Mouse (Mus musculus) T-helper 1 cell (primary cell): Measurements from ENCODE around the gene Atp5f1.

Experiments used
- in situ Hi-C: fragments of 300-600 bp; cut with MboI, MseI; formaldehyde crosslinking; loops from one replicate; pipeline ENCODE4 v1.15.1; 2025; ENCODE audit warnings: high pct_unique_total_duplicates

The Atp5f1 gene

DNA sequence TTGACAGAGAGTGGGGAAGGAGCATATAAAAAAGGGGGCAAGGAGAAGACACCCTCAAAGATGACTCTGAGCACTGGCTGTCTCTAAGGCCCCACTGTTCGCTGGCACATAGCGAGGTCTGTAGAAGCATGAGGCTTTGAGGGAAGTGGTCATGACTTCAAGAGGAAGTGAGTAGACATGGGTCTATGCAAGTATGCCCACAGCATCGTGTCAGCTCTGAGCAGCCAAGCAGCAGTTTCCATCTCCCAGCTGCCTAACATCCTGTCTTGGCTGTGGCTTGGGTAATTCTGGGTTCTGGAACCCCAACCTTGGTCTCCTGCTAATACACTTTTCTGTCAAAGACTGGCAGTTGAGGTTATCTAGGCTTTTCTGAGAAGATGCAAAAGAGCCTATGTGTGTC, 59.2 kb downstream of the Atp5f1 start:
- in situ Hi-C loops: no loop called here

DNA sequence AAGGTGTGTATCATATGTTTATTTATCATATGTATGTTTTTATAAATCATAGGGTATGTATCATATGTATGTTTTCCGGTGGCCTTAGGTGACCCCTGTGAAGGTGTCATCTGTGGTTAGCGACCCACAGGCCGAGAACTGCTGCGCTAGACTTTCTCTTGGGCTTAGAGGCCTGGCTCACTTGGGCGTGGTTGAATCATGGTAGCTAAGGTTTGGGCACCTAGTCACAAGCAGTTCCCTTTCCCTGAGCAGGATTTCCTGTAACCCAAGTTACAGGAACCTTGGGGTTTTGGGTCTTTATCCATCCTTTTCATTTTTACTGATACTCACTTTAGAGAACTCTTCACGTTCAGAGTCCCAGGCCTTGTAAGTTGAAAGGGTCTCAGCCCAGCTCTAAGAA, 59.6 kb downstream of the Atp5f1 start:
- in situ Hi-C loops: no loop called here

DNA sequence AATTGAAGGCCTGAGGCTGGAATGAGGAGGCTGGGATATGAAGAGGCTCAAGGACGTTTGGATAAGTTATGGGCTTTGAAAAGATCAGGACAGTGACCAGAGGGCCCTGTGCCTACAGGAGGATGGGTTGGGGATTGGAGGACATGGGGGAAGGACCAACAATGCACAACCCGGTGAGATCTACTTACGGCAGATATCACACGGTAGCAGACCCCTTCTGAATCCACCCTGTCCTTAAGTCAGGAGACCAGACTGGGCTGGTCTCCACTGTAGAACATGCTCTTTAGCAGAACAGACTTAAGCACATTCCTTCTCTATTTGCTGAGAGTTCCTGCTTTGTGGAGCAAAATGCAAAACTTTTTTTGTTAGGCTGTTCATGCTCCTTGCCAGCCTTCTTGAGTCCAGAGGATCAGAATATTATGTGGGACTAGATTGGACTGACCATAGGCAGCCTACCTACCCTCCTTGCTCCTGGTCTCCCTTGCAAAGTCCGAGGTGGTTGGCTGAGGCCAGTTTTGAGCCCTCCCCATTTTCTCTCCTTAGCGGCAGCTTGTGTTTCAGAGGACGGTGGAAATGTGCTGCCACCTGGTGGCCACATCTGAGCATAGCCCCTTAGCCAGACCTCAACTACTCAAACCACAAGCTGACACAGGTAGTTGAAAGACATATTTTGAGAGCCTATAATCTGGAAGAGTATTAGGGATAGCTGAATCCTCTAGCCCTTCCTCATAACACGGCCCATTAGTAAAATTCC, 60.3 kb downstream of the Atp5f1 start:
- in situ Hi-C loops: loop anchor here (5.0 to 25.0 kb wide), 4 partner anchors 95 to 762 kb away; partner anchors contain the start of gene Rap1a

DNA sequence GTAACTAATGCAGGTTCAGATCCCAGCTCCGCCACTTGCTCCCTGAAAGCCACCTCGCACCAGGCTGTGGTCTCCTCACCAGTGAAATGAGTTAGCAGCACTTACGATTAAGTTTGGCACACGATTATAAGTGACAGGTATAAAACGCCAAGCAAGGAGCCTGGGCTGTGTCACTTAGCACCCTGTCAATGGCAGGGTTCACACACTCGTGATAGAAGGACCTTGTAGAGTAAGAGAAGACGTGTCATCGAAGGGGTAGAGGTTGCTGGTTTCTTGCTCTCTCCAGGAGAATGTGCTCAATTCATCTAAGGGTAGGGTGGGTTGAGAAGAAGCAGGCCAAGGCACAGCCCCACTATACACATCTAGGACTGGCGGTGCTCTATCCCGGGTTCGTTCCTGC, 61.0 kb downstream of the Atp5f1 start:
- in situ Hi-C loops: loop anchor here (5.0 to 25.0 kb wide), 4 partner anchors 94 to 762 kb away; partner anchors contain the start of gene Rap1a

DNA sequence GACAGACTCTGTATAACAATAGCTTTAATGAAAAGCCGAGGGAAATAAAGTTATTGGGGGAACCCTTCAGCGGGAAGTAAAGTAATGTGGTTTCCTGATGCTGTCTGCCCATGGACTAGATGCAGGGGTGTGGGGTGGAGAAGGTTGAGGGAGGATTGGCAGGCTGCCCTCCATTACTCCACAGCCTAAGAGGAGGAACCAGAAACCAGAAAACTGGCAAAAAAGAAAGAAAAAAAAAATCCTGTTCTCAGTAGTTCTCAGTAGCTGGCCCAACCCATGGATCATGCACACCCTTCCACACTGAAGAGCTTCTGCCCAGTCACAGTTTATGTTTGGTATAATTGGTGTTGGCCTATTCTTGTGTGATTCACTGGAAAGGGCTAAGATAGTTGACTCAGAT, 61.6 kb downstream of the Atp5f1 start:
- in situ Hi-C loops: loop anchor here (5.0 to 25.0 kb wide), 4 partner anchors 94 to 761 kb away; partner anchors contain the start of gene Rap1a

DNA sequence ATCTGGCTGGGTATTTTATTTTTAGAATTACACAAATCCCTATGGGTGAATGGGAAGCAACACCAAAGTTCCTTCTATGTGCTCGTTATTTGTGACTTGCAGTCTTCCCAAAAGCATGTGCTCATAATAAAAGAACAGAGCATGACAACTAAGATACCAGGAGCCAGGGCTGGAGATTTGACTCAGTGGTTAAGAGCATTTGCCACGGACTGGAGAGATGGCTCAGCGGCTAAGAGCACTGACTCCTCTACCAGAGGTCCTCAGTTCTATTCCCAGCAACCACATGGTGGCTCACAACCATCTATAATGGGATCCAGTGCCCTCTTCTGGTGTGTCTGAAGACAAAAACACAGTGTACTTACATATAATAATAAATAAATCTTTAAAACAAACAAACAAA, 63.1 kb downstream of the Atp5f1 start:
- in situ Hi-C loops: loop anchor here (5.0 to 25.0 kb wide), 4 partner anchors 92 to 760 kb away; partner anchors contain the start of gene Rap1a

DNA sequence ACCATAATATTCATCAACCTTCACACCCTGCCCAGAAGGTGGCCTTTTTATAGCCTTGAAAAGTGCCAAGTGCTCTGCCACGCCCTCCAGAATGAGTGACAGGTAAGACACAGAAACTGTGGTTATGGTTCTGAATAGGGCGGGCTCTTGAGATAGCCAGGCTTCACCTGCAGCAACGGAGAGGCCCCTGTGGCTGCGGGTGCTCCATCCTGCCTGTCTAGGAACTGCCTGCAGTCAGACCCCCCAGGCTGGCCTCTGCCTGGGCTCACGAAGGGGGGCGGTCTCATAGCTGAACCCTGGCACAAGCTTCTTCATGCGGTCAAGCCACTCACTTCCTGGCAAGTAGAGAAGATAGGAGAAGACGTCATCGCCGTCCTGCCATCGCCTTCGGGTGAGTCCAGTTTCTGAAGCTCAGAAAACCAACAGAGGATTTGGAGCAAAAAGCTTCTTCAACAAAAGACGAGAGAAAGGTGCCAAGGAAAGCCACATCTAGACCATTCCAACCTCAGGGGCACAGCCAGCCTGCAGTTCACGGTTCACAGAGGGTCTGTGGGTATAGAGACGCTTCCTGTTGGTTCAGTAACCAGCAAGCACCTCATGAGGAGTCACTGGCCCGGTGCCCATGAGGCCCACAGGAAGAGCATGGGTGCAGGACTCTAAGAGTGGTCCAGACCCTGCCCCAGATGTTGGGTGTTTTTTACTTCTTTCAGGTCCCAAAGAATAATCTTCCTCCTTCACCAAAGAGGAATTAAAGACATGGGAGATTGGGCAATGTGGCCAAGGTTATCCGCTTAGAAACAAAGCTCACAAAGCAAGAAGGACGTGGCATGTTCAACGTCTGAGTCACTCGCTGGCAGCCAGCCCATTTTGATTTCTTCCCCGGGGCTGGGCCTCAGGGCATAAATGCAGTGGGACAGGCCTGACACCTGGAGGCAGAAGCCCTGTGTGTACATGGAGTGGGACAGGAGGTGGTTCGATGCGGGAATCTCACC, 65.0 kb downstream of the Atp5f1 start:
- in situ Hi-C loops: loop anchor here (5.0 to 25.0 kb wide), 4 partner anchors 90 to 758 kb away; partner anchors contain the start of gene Rap1a

DNA sequence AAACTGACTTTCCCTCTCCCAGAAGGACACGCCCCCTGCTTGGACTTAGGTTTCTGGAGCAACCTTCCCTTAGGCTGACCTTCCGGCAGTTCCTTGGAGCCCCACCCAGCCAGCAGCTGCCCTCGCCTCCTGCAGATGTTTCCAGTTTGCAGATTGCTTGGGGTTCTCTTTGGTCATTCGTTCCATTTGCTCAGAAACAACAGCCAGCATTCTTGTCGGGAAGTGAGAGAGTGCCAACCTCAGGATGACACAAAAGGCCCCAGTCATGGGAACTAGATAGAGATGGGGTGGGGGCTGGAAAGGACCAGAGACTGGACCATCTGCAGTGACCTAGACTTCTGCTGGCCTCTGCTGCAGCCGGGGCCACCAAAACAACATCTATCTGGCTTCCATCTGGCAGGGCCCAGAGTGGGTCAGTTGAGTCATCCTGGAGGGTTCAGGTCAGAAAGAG, 65.9 kb downstream of the Atp5f1 start:
- in situ Hi-C loops: loop anchor here (10.0 to 25.0 kb wide), 2 partner anchors 89 to 757 kb away; partner anchors contain the start of gene Rap1a
